Mouse (Mus musculus) kidney, postnatal 0 days (tissue): ENCODE data around the gene Dnah2. TPM values are rescaled to one million over a fixed set of nuclear protein-coding genes. Genes with fewer than 3 reads are reported as not detected.
A peak's percentile ranks its signal among the peaks of the same experiment; 100 is the strongest.

Experiments used
- ATAC-seq: fragments of 200-750 bp; cut with Nextera tagmentation; replicated peaks from 2 replicates; pipeline ENCODE4 v1.8.0; 2017; ENCODE audit warnings: low read depth, moderate number of reproducible peaks, moderate TSS enrichment, moderate library complexity; ENCODE audit not compliant: low FRiP score
- DNase-seq: peaks from one replicate; pipeline ENCODE4 v3.0.0-alpha.2; 2016; ENCODE audit warnings: low spot score
- H3K27ac ChIP-seq: fragments of 300-500 bp; sonication (generic); 2 replicates; pipeline ENCODE4 v1.5.1; 2014; ENCODE audit warnings: mild to moderate bottlenecking
- H3K27me3 ChIP-seq: fragments of 300-500 bp; sonication (generic); 2 replicates; pipeline ENCODE4 v1.6.1; 2014; ENCODE audit warnings: low read length, mixed read lengths; ENCODE audit not compliant: insufficient read depth
- H3K36me3 ChIP-seq: fragments of 300-500 bp; sonication (generic); 2 replicates; pipeline ENCODE4 v1.6.1; 2014; ENCODE audit warnings: low read length, mixed read lengths; ENCODE audit not compliant: insufficient read depth
- H3K4me1 ChIP-seq: fragments of 300-500 bp; sonication (generic); replicated peaks from 2 replicates; pipeline ENCODE4 v1.6.1; 2014; ENCODE audit warnings: antibody characterized with exemption, low read length, mixed read lengths; ENCODE audit not compliant: insufficient read depth
- H3K4me2 ChIP-seq: fragments of 300-500 bp; sonication (generic); 2 replicates; pipeline ENCODE4 v1.6.1; 2014; ENCODE audit warnings: mild to moderate bottlenecking, low read length, moderate library complexity, mixed read lengths
- H3K4me3 ChIP-seq: fragments of 300-500 bp; sonication (generic); replicated peaks from 2 replicates; pipeline ENCODE4 v1.5.1; 2014; ENCODE audit warnings: low read depth, low read length
- H3K9ac ChIP-seq: fragments of 300-500 bp; sonication (generic); 2 replicates; pipeline ENCODE4 v1.6.1; 2014; ENCODE audit warnings: low read depth, low read length
- H3K9me3 ChIP-seq: fragments of 300-500 bp; sonication (generic); replicated peaks from 2 replicates; pipeline ENCODE4 v1.6.1; 2016; ENCODE audit warnings: low read length, inconsistent platforms, mixed read lengths
- CTCF ChIP-seq: IDR thresholded peaks from 2 replicates; pipeline ENCODE4 v1.5.1; 2016; ENCODE audit warnings: antibody characterized with exemption, low read depth, mild to moderate bottlenecking, moderate library complexity
- WGBS: fragments of 180-500 bp; shearing (Covaris S2); extraction: QIAGEN DNeasy Blood & Tissue Kit; methylation state at CpG from one replicate; pipeline ENCODE4 v1.1.7; 2014; 5-methylcytosine and 5-hydroxymethylcytosine counted together
- polyA plus RNA-seq: library from polyadenylated mRNA; unstranded; fragments of >200 nt; fragmentation: Nextera tagmentation; extraction: Ambion mirVana; gene quantifications from 2 replicates; pipeline ENCODE4 v1.2.1, GENCODE M21; 2015

The Dnah2 gene
- polyA plus RNA-seq, 1 experiment from 2014 or later, result 0.32 TPM

- Histone ChIP-seq H3K36me3 (no peaks in the 10 kb centered on the region), H3K27me3 (0 out of 2 replicates have a peak, but pooled peaks cover 2% of the 10 kb centered on the region), H3K9me3 (no peaks in the 10 kb centered on the region), H3K4me3 (peak overlapping the region; percentile 73), H3K4me1 (peaks cover 25% of the 10 kb centered on the region), H3K4me2 (peak overlapping the region; percentile 95), H3K27ac (peak overlapping the region; percentile 99), H3K9ac (peak overlapping the region; percentile 64)
- under 1% methylated on average over 45 of the region's 45 CpGs for WGBS
- peak; percentile 7; the same call in 1 of the 2 replicates for TF ChIP-seq CTCF
- DNase-seq, result peak; percentile 99
- ATAC-seq, result peak; percentile 85
Observed at GRCm38 (mm10) chr11:69418481-69419442, 130.1 kb downstream of the Dnah2 start.

DNA sequence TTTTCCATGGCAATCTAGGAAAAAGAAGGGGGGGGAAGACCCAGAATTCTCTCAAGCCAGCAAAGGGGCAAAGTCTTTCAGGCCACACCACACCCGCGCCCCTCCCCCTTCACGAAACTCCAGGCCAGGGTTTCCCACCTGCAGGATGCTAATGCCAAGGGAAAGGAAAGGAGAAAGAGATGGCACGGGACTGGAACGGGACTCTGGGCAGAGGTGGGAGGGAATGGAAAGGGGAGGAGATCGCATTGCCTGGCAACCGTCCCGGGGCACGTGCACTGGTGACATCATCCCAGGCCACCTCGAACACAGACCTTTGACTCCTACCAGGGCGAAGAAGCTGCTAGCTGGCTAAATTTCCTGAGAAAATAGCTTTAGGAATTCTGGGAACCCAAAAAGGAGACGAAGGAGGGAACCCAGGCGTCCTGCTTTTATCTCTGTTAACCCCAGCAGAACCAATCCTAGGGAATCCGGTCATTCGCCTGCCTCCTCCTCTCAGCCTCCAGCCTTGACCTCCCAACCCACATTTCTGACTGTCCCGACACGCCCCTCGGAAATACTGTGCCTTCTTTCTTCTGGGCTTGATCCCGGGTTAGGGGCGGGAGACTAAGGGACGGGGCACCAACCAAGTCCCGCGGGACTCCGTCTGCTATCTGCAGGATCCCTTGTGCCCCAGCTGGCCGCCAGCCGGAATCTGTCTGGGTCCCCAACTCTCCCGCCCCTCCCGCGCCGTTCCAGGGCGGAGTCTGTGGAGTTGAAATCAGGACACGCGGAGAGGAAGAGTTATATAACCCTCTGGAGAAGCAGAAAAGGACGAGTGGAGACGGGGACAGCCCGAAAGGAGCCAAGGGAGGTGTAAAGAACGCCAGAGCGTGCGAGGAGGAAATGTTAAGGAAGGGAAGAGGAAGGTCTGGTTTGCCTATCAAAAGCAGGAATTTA lies 131.2 kb downstream of the Dnah2 start:
- Histone ChIP-seq H3K4me2 (peak overlapping the region; percentile 95), H3K9me3 (no peaks in the 10 kb centered on the region), H3K4me3 (peak overlapping the region; percentile 73), H3K27ac (peak overlapping the region; percentile 99), H3K9ac (peak overlapping the region; percentile 64), H3K27me3 (0 out of 2 replicates have a peak, but pooled peaks cover under 1% of the 10 kb centered on the region), H3K36me3 (no peaks in the 10 kb centered on the region), H3K4me1 (peaks cover 35% of the 10 kb centered on the region)
- ATAC-seq, result peak; percentile 68
- no peak for TF ChIP-seq CTCF
- peak; percentile 98 for DNase-seq
- under 1% methylated on average over 38 of the region's 39 CpGs for WGBS

DNA sequence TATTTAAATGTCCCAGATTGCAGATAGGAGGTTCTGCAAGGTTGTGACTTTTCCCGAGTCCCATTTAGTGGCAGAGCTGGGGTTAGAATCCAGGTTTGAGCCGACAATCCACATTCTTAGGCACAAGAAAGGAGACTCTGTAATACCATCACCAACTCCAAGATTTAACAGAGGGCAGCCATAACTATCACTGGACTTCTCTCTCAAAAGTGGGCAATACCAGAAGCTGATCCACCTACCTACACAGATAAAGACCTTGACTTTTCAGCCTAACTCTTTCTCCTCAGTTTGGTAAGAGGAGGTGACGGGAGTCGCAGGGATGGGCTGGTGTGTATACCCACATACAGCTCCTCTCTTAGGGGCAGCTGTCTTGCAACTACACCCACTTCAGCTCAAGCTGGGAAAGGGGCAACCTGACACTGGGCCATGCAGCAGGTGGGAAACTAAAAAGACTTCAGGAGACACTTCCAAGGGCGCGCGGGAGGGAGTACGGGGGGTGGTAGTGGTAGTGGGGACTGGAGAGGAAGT lies 131.9 kb downstream of the Dnah2 start:
- no peak for DNase-seq
- no peak for TF ChIP-seq CTCF
- Histone ChIP-seq H3K9me3 (no peaks in the 10 kb centered on the region), H3K27me3 (no peaks in the 10 kb centered on the region), H3K27ac (peak overlapping the region; percentile 99), H3K4me2 (peak overlapping the region; percentile 95), H3K4me1 (peaks cover 42% of the 10 kb centered on the region), H3K36me3 (no peaks in the 10 kb centered on the region), H3K4me3 (peak overlapping the region; percentile 73), H3K9ac (peak overlapping the region; percentile 64; the same call in 1 of the 2 replicates)
- ATAC-seq, result no peak
- WGBS, result 7% methylated on average over 8 of the region's 8 CpGs

DNA sequence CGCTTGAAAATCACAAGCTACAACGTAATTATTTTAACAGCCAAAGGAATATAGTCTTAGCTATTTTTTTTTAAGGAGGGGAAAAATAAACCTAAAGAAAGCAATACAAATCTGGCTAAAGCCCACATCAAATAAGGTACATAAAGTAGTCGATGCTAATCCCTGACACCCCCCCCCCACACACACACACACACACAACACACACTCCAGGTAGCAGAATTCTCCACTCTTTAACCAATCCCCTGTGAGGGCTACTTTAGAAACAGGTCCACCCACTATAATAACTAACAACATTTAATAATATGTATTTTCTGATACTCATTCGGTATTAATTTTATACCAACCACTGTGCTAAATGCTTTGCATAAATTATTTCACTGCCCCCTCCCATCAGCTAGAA lies 132.4 kb downstream of the Dnah2 start:
- no peak for DNase-seq
- WGBS, result under 1% methylated on average over 4 of the region's 4 CpGs
- H3K36me3 ChIP-seq, result no peaks in the 10 kb centered on the region
- H3K9ac ChIP-seq, result peak overlapping the region; percentile 48
- H3K27ac ChIP-seq, result peak overlapping the region; percentile 99
- peak overlapping the region; percentile 95 for H3K4me2 ChIP-seq
- no peaks in the 10 kb centered on the region for H3K9me3 ChIP-seq
- H3K4me1 ChIP-seq, result peaks cover 45% of the 10 kb centered on the region
- peak overlapping the region; percentile 73 for H3K4me3 ChIP-seq
- ATAC-seq, result no peak
- TF ChIP-seq CTCF, result no peak
- no peaks in the 10 kb centered on the region for H3K27me3 ChIP-seq

DNA sequence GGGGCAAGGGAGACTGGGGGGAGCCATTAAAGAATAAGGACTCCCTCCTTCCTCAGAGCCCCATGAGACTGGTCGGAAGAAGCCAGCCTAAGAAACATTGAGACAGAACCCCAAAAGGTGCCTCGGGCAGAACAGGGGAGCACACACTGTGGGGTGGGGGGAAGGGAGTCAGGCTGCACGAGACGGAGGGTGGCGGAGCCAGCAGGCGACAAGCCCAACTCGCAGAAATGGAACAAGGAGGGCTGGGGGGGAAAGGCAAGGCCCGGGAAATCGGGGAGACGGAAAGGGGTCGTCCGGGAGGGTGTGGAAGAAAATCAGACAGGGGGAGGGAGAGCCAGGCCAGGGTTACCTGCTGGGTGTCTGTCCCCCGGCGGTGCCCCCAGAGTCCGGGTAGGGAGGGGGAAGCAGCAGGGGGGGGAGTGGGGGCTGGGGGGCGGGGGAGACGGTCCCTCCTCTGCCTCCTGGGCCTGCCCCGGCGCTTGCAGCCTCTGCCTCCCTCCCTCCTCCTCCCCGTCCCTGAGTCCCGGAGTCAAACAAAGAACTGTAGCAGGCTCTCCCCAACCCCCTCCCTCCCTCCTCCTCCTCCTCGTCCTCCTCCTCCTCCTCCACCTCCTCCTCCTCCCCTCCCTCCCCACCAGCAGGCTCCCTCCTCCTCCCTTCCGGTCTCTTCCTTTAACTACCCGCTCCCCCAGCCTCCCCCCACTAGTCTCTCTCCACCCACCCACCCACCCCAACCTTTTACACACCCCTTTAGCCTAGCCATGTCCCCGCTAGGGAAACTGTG lies 133.1 kb downstream of the Dnah2 start:
- DNase-seq (peak; percentile 86), ATAC-seq (no peak)
- Histone ChIP-seq H3K27ac (peak overlapping the region; percentile 99), H3K9ac (peak overlapping the region; percentile 90), H3K4me2 (peak overlapping the region; percentile 95), H3K9me3 (no peaks in the 10 kb centered on the region), H3K27me3 (no peaks in the 10 kb centered on the region), H3K4me1 (peaks cover 45% of the 10 kb centered on the region), H3K36me3 (no peaks in the 10 kb centered on the region), H3K4me3 (peak overlapping the region; percentile 73)
- TF ChIP-seq CTCF, result no peak
- under 1% methylated on average over 14 of the region's 25 CpGs for WGBS
